Mouse (Mus musculus) kidney, adult 2 months (tissue): Measurements from ENCODE around the gene Dcps. TPM values are rescaled to one million over a fixed set of nuclear protein-coding genes. Genes with fewer than 3 reads are reported as not detected.
A peak's percentile ranks its signal among the peaks of the same experiment; 100 is the strongest.

Source experiments
- DNase-seq: peaks from one replicate; pipeline ENCODE4 v3.0.0; 2021
- H3K27ac ChIP-seq: fragments of 200-500 bp; 2 replicates; pipeline ENCODE4 v1.5.1; 2012; ENCODE audit warnings: low read depth, low read length, control low read depth, inconsistent platforms; ENCODE audit not compliant: insufficient read depth
- H3K27me3 ChIP-seq: fragments of 200-500 bp; replicated peaks from 2 replicates; pipeline ENCODE4 v1.6.1; 2012; ENCODE audit warnings: mild to moderate bottlenecking, moderate library complexity, low read length, inconsistent platforms; ENCODE audit not compliant: control insufficient read depth, insufficient read depth
- H3K36me3 ChIP-seq: fragments of 200-500 bp; 2 replicates; pipeline ENCODE4 v1.6.1; 2012; ENCODE audit warnings: mild to moderate bottlenecking, moderate library complexity, low read length, inconsistent platforms; ENCODE audit not compliant: control insufficient read depth, insufficient read depth
- H3K4me1 ChIP-seq: fragments of 200-500 bp; 2 replicates; pipeline ENCODE4 v1.6.1; 2011; ENCODE audit warnings: low read length; ENCODE audit not compliant: control insufficient read depth, insufficient read depth
- H3K4me3 ChIP-seq: fragments of 200-500 bp; 2 replicates; pipeline ENCODE4 v1.5.1; 2011; ENCODE audit warnings: mild to moderate bottlenecking, low read depth, low read length, control low read depth; ENCODE audit not compliant: insufficient read depth
- CTCF ChIP-seq: fragments of 200-500 bp; conservative IDR thresholded peaks from 2 replicates; pipeline ENCODE4 v1.5.1; 2011; ENCODE audit warnings: low read depth, mild to moderate bottlenecking, control low read depth, low read length, moderate library complexity, mixed read lengths; ENCODE audit not compliant: insufficient read depth, insufficient read length
- POLR2A ChIP-seq: fragments of 200-500 bp; IDR thresholded peaks from one replicate; pipeline ENCODE4 v1.6.1; 2011; ENCODE audit warnings: low read depth, low read length, control low read depth
- WGBS: fragments of 180-500 bp; shearing (Covaris S2); methylation state at CpG from one replicate; pipeline ENCODE4 v1.1.7; 2018; 5-methylcytosine and 5-hydroxymethylcytosine counted together
- polyA plus RNA-seq: library from polyadenylated mRNA; depleted of rRNA; stranded (reverse); fragments of >200 nt; gene quantifications from 2 replicates; pipeline ENCODE4 v1.2.3, GENCODE M21; 2012; rRNA removed

The Dcps gene
- 36.2 and 41.1 TPM in 2 replicates for polyA plus RNA-seq

DNA sequence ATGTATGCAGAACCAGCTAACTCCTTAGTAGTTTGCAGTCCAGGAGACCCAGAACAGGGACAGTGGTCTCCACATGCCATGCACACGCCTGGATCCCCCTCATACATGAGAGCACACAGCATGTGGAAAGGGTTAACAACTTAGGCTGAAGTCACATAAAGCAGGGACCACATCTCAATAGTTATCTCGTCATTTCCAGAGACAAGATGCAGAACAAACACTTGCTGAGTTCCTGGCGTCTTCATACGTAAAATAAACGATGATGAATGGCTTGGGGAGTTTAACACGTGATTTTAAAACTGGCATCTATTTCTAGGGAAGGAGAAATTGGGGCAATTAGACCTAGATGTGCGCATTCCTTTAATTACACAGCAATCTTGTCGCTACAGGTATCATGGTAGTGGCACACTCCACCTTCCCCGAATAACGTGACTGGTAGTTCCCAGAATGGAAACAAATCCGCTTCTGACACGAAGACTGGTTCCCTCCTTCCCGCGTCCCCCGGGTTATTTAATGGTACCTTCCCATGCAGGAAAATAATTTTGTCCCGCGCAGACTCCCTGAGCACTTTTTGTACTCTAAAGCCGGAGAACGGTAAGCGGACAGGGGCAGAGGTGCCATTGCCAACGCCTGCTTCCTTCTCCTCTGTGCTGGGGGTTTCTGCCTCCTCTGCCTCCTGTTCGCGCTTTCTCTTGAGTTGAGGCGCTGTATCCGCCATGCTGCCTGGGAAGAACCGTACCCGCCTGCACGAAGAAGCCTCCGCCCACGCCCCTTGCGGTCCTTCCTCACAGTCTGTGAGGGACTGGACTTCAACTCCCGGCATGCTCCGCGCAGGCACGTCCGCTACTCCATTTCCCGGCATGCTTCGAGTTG lies at the start of gene Dcps:
Dcps (minus strand) TSS at position 811 of the 873 bp plus-strand sequence.
- H3K4me1 ChIP-seq: peaks cover 4% of the 10 kb centered on the region; the same call in 1 of the 2 replicates
- TF ChIP-seq CTCF: peak; percentile 28; the same call in 1 of the 2 replicates
- peak; percentile 33 for TF ChIP-seq POLR2A
- H3K4me3 ChIP-seq: peak within 1 kb of the TSS; percentile 95

DNA sequence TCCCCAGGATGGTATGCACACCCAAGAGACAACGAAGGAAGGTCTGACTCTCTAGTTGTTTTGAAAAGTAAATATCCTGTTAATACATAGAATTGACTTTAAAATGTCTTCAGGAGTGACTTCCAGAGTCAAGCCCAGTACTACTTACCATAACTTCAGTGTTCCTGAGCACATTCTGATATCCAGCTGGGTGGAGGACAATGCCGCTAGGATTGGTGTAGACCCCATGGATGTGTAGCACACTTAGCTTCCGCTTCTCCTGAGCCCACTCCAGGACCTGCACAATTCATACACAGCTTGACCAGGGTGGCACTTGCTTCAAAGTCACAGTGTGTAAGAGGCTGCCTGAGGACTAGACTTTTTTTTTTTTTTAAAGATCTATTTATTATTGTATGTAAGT lies 47.6 kb upstream of the Dcps start:
- no peak overlapping the region for H3K4me3 ChIP-seq
- DNase-seq: no peak
- H3K27ac ChIP-seq: no peak overlapping the region
- no peak for TF ChIP-seq CTCF
- no peak for TF ChIP-seq POLR2A
- H3K4me1 ChIP-seq: no peaks in the 10 kb centered on the region; the same call in 1 of the 2 replicates
- H3K27me3 ChIP-seq: no peaks in the 10 kb centered on the region
- WGBS: 98% methylated on average over 3 of the region's 3 CpGs
- H3K36me3 ChIP-seq: peaks cover 5% of the 10 kb centered on the region

More for the DNA sequence above, at the start of gene Dcps:
- H3K27me3 ChIP-seq: no peaks in the 10 kb centered on the region
- DNase-seq: peak; percentile 96
- H3K36me3 ChIP-seq: no peaks in the 10 kb centered on the region
- under 1% methylated on average over 38 of the region's 38 CpGs for WGBS
- H3K27ac ChIP-seq: peak within 1 kb of the TSS; percentile 96

DNA sequence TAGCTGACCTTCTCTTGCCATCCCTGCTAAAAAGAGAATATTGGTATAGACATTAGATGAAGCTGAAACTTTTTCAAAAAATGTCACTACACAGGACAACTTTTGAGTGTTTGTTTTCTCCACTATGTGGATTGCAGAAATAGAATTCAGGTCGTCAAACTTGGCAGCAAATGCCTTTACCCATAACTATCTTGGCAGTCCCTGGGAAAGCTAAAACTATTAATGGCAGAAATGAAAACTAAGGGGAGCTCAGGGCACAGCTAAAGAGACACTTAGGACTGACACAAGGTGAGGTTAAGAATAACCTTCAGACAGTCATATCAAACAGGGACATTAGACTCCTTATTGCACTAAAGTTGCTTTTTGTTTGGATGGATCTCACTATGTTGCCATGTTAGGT lies 42.1 kb upstream of the Dcps start:
- Histone ChIP-seq H3K4me3 (no peak overlapping the region), H3K27ac (no peak overlapping the region), H3K36me3 (peaks cover 13% of the 10 kb centered on the region), H3K4me1 (no peaks in the 10 kb centered on the region), H3K27me3 (no peaks in the 10 kb centered on the region)
- DNase-seq: no peak
- TF ChIP-seq POLR2A (no peak), CTCF (no peak)
- WGBS: 68% methylated on average over 1 of the region's 1 CpGs

DNA sequence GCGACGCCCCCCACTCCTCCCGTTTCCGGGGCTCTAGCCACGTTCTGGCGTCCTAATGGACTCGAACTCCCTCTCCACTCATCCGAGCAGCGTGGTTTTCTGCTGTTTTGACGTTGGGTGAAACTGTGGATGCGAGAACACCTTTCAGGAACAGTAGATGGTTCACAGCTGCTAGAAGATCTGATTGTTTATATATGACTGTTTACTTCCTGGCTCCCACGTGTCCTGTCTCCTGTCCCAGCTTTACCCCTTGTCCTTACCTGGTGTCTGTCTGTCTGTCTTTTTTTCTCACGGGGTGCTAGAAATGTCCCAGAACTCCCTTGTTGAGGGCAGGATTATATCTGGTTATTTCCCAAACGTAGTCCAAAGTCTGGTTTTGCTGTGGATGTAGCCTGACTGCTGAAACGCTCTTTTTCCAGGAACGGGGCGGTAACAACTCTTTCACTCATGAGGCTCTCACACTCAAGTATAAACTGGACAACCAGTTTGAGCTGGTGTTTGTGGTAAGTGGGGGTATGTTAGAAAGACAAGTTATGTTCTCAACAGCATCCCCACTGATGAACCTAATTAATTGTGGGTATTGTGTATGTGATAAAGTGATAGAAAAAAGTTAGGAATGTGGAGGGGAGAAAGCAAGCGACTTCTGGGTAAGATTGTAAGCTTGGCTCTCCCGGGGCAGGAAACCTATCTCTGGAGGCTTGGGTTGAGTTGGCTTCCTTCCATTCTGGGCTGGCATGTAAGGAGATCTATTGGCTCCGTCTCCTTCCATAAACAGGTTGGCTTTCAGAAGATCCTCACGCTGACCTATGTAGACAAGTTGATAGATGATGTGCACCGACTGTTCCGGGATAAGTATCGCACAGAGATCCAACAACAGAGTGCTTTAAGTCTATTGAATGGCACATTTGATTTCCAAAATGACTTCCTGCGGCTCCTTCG lies 36.0 kb upstream of the Dcps start:
- 24% methylated on average over 26 of the region's 26 CpGs for WGBS
- peak overlapping the region; percentile 85 for H3K4me3 ChIP-seq
- H3K27ac ChIP-seq: peak overlapping the region; percentile 81
- peaks cover 6% of the 10 kb centered on the region; the same call in 1 of the 2 replicates for H3K36me3 ChIP-seq
- peak; percentile 54 for DNase-seq
- H3K4me1 ChIP-seq: peaks cover 9% of the 10 kb centered on the region; the same call in 1 of the 2 replicates
- H3K27me3 ChIP-seq: no peaks in the 10 kb centered on the region
- TF ChIP-seq CTCF (no peak), POLR2A (no peak)

DNA sequence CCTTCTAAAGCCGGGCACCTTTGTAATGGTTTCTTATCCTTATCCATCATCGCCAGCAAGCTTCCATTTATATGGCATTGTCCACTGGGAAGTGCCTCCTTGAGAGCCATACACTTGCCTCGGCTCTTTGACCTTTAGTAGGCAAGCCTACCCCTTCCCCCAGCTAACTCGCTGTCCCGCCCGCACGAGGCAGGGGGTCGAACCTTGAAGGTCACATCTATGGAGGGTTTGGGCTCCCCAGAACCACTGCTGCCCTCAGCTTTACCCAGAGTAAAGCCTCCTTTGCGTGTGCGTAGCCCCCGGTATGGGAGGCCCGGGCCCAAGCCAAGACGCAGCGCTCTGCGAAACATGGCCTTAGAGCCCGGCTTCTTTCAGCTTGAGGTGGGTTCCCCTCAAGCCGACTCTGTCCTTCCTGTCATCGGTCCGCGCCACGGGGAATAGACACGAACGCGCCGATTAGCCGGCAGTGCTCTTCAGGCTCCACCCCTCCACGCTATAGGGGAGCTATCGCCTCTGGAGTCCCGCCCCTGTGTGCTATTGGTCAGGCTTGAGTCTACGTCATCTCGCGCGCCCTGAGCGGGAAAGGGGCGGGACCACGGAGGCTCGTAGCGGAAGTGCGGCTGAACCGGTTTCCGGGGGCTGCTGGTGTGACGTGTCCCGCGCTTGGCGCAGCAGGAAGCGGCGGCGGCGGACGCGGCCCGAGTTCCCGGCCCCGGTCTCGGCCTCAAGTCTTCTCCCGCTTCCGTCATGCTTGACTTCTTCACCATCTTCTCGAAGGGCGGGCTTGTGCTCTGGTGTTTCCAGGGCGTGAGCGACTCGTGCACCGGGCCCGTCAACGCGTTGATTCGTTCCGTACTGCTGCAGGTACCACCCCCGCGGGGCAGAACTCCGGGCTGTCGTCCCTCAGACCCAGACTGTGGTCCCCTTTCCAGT lies 34.9 kb upstream of the Dcps start, which contains the start of gene Foxred1:
Foxred1 (minus strand) TSS at position 514 of the 933 bp plus-strand sequence.
- peak within 1 kb of the TSS; percentile 81 for H3K27ac ChIP-seq
- peaks cover 11% of the 10 kb centered on the region for H3K36me3 ChIP-seq
- peak; percentile 95 for TF ChIP-seq POLR2A
- TF ChIP-seq CTCF: no peak
- H3K4me3 ChIP-seq: peak within 1 kb of the TSS; percentile 88
- WGBS: under 1% methylated on average over 72 of the region's 72 CpGs
- H3K27me3 ChIP-seq: no peaks in the 10 kb centered on the region
- H3K4me1 ChIP-seq: peaks cover 9% of the 10 kb centered on the region; the same call in 1 of the 2 replicates
- DNase-seq: peak; percentile 99

DNA sequence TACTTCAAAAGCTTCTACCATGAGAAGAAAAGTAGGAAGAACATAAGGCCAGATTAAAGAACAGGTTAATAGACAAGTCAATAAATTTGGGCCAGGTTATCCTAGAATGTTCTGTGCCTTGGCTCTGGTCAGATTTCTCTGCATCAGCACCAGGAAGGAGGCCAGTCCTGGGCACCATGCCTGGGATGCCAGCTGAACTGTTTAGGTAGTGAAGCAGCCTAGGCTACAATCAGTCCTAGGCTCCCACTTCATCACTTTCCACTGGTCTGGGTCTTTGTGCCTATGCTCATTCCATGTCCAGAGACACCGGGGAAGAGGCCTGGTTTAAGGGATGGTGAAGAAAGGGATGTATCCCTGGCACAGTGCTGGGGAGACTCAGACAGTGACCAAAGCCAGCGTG lies 28.6 kb upstream of the Dcps start:
- peaks cover 5% of the 10 kb centered on the region for H3K36me3 ChIP-seq
- TF ChIP-seq POLR2A (no peak), CTCF (no peak)

More for the DNA sequence above, 28.6 kb upstream of the Dcps start:
- Histone ChIP-seq H3K27ac (no peak overlapping the region), H3K4me1 (peaks cover 6% of the 10 kb centered on the region; the same call in 1 of the 2 replicates), H3K27me3 (no peaks in the 10 kb centered on the region), H3K4me3 (no peak overlapping the region)
- WGBS: 98% methylated on average over 2 of the region's 2 CpGs
- no peak for DNase-seq
